ENCODE assay signal across 23 mouse cellular contexts in the genomic region with DNA sequence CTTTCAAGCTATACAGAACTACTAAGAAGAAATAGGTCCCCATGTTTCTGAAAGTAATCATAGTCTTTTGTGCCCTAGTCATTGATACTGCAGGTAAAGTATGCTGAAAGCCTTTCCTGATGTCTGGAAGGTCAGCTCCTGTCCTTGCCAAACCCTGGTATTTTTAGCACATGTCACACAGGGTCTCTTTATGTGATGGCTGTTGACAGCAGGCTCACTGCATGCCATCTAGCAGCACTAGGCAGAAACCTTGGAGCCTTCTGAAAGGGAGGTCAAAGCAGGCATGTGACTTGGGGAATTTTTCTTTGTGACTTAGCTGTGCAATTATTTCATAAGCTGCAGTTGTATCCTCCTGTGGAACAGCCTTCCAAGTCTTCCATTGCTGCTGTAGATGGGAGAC.
A peak's percentile ranks its signal among the peaks of the same experiment; 100 is the strongest.
DNase-seq lines count a peak whose midpoint lies in the region; ATAC-seq lines count a peak whose summit lies in the region.
"Had no signal": no experiment of that assay in that cellular context is flagged by ENCODE, and none has a peak within 500 bp of the region (broad histone marks: within the 10 kb centered on the region; RNA-seq: fewer than 3 reads in every experiment).

No protein-coding gene starts in this region.

- H3K9me3 ChIP-seq in heart, embryonic 12.5 days (replicated peaks) = no peaks in the 10 kb centered on the region
- no peaks in the 10 kb centered on the region for H3K9me3 ChIP-seq in heart, embryonic 16.5 days (replicated peaks; ENCODE audit: control insufficient read depth, low read length)
- H3K9me3 ChIP-seq in midbrain, embryonic 16.5 days (replicated peaks; ENCODE audit: control insufficient read depth, low read length, poor library complexity, severe bottlenecking) = no peaks in the 10 kb centered on the region
- H3K9me3 ChIP-seq: embryonic facial prominence, embryonic 15.5 days; forebrain, embryonic 15.5 days; hindbrain, embryonic 12.5 days had no signal

- H3K4me3 ChIP-seq in heart, embryonic 12.5 days = no peak overlapping the region
- H3K4me3 ChIP-seq in heart, embryonic 16.5 days (ENCODE audit: low read length) = no peak overlapping the region
- H3K4me3 ChIP-seq in midbrain, embryonic 16.5 days (ENCODE audit: low read depth, low read length) = no peak overlapping the region
- H3K4me3 ChIP-seq: embryonic facial prominence, embryonic 15.5 days; erythroblast, embryonic 14.5 days; forebrain, embryonic 15.5 days; hindbrain, embryonic 12.5 days had no signal

- H3K4me1 ChIP-seq in heart, embryonic 12.5 days (replicated peaks) = 0 out of 2 replicates have a peak, but pooled peaks cover 3% of the 10 kb centered on the region
- H3K4me1 ChIP-seq in heart, embryonic 16.5 days (ENCODE audit: control insufficient read depth, insufficient read depth, low read length) = peaks cover 3% of the 10 kb centered on the region; the same call in 1 of the 2 replicates
- no peaks in the 10 kb centered on the region for H3K4me1 ChIP-seq in midbrain, embryonic 16.5 days (ENCODE audit: control insufficient read depth, insufficient read depth, low read length)
- H3K4me1 ChIP-seq: embryonic facial prominence, embryonic 15.5 days; forebrain, embryonic 15.5 days; hindbrain, embryonic 12.5 days had no signal

- DNase-seq in heart, adult 18-20 months = peak; percentile 27 to 49
- peak; percentile 9 for DNase-seq in heart, adult 8-10 months (ENCODE audit: low spot score)
- no peak for DNase-seq in right cerebral cortex, postnatal 36 days (ENCODE audit: low spot score in 2 of 2)
- no peak for DNase-seq in spleen, postnatal 14 days (ENCODE audit: low spot score in 2 of 2)
- no peak for DNase-seq in right cerebral cortex, postnatal 25 days
- DNase-seq: adrenal gland, adult 2 months; adrenal gland, postnatal 25 days; cerebellum, adult 18-20 months; cerebellum, adult 9-11 months; embryo, embryonic 11 days; gastrocnemius, postnatal 36 days; kidney, adult 8-10 months had no signal

- H3K4me2 ChIP-seq in heart, embryonic 12.5 days = no peak overlapping the region
- H3K4me2 ChIP-seq in heart, embryonic 16.5 days (ENCODE audit: low read depth, low read length) = no peak overlapping the region
- no peak overlapping the region for H3K4me2 ChIP-seq in midbrain, embryonic 16.5 days (ENCODE audit: low read length)
- H3K4me2 ChIP-seq: embryonic facial prominence, embryonic 15.5 days; forebrain, embryonic 15.5 days; hindbrain, embryonic 12.5 days had no signal

- H3K27me3 ChIP-seq in heart, embryonic 12.5 days (replicated peaks) = no peaks in the 10 kb centered on the region
- no peaks in the 10 kb centered on the region for H3K27me3 ChIP-seq in heart, embryonic 16.5 days (ENCODE audit: control insufficient read depth, insufficient read depth, low read length)
- H3K27me3 ChIP-seq in midbrain, embryonic 16.5 days (ENCODE audit: control insufficient read depth, insufficient read depth, low read depth, low read length) = no peaks in the 10 kb centered on the region
- H3K27me3 ChIP-seq: CH12.LX; embryonic facial prominence, embryonic 15.5 days; forebrain, embryonic 15.5 days; hindbrain, embryonic 12.5 days had no signal

- no peak overlapping the region for H3K9ac ChIP-seq in heart, embryonic 12.5 days
- H3K9ac ChIP-seq in heart, embryonic 16.5 days (ENCODE audit: low read length) = no peak overlapping the region
- H3K9ac ChIP-seq in midbrain, embryonic 16.5 days (ENCODE audit: low read depth, low read length) = no peak overlapping the region
- H3K9ac ChIP-seq: embryonic facial prominence, embryonic 15.5 days; forebrain, embryonic 15.5 days; hindbrain, embryonic 12.5 days had no signal

- peak overlapping the region; percentile 82 for H3K27ac ChIP-seq in heart, embryonic 12.5 days (ENCODE audit: poor library complexity, severe bottlenecking)
- H3K27ac ChIP-seq in heart, embryonic 16.5 days (ENCODE audit: low read length) = peak overlapping the region; percentile 58
- H3K27ac ChIP-seq in midbrain, embryonic 16.5 days (ENCODE audit: low read length) = no peak overlapping the region
- H3K27ac ChIP-seq: embryonic facial prominence, embryonic 15.5 days; forebrain, embryonic 15.5 days; hindbrain, embryonic 12.5 days had no signal

- peak; percentile 71; the same call in 1 of the 2 replicates for ATAC-seq in heart, embryonic 12.5 days (ENCODE audit: insufficient number of reproducible peaks, low FRiP score)
- peak; percentile 93 for ATAC-seq in heart, embryonic 16.5 days (replicated peaks; ENCODE audit: extremely low read depth, insufficient read depth, low FRiP score)
- no peak for ATAC-seq in midbrain, embryonic 16.5 days
- ATAC-seq: forebrain, embryonic 15.5 days; hindbrain, embryonic 16.5 days; inflammation-experienced regulatory T-cells, adult 6 months; intestine, postnatal 0 days had no signal

- H3K36me3 ChIP-seq in heart, embryonic 12.5 days = no peaks in the 10 kb centered on the region
- H3K36me3 ChIP-seq in heart, embryonic 16.5 days (ENCODE audit: control insufficient read depth, insufficient read depth) = no peaks in the 10 kb centered on the region
- no peaks in the 10 kb centered on the region for H3K36me3 ChIP-seq in midbrain, embryonic 16.5 days (ENCODE audit: control insufficient read depth, insufficient read depth, low read length)
- H3K36me3 ChIP-seq: embryonic facial prominence, embryonic 15.5 days; forebrain, embryonic 15.5 days; hindbrain, embryonic 12.5 days had no signal

Comparison
In these comparisons a context has a peak if more than half of its experiments do, and no peak if none do; other contexts are left out.
1. DNase-seq: peak in heart, adult 18-20 months (2 of 2) and heart, adult 8-10 months (single experiment); none in right cerebral cortex, postnatal 36 days (0 of 2), spleen, postnatal 14 days (0 of 2) and right cerebral cortex, postnatal 25 days (single experiment).